Mouse (Mus musculus) embryonic facial prominence, embryonic 13.5 days (tissue): Measurements from ENCODE around the gene Elovl5. TPM values are rescaled to one million over a fixed set of nuclear protein-coding genes. Genes with fewer than 3 reads are reported as not detected.

Experiments used
- ATAC-seq: fragments of 200-750 bp; cut with Nextera tagmentation; 2 replicates; pipeline ENCODE4 v1.8.0; 2017; ENCODE audit warnings: low read depth; ENCODE audit not compliant: insufficient number of reproducible peaks, insufficient read depth, low FRiP score, low TSS enrichment
- H3K27ac ChIP-seq: fragments of 300-500 bp; sonication (generic); 2 replicates; pipeline ENCODE4 v1.5.1; 2015; ENCODE audit warnings: moderate library complexity, mild to moderate bottlenecking, inconsistent platforms
- H3K27me3 ChIP-seq: fragments of 300-500 bp; sonication (generic); 2 replicates; pipeline ENCODE4 v1.6.1; 2015; ENCODE audit warnings: mild to moderate bottlenecking, inconsistent platforms
- H3K36me3 ChIP-seq: fragments of 300-500 bp; sonication (generic); 2 replicates; pipeline ENCODE4 v1.6.1; 2015; ENCODE audit warnings: mild to moderate bottlenecking, inconsistent platforms
- H3K4me1 ChIP-seq: fragments of 300-500 bp; sonication (generic); 2 replicates; pipeline ENCODE4 v1.6.1; 2015; ENCODE audit warnings: inconsistent platforms
- H3K4me2 ChIP-seq: fragments of 300-500 bp; sonication (generic); 2 replicates; pipeline ENCODE4 v1.6.1; 2015; ENCODE audit warnings: moderate library complexity, mild to moderate bottlenecking, inconsistent platforms
- H3K4me3 ChIP-seq: fragments of 300-500 bp; sonication (generic); 2 replicates; pipeline ENCODE4 v1.5.1; 2015; ENCODE audit warnings: mild to moderate bottlenecking, inconsistent platforms
- H3K9ac ChIP-seq: fragments of 300-500 bp; sonication (generic); 2 replicates; pipeline ENCODE4 v1.6.1; 2015; ENCODE audit warnings: mild to moderate bottlenecking, inconsistent platforms
- H3K9me3 ChIP-seq: fragments of 300-500 bp; sonication (generic); 2 replicates; pipeline ENCODE4 v1.6.1; 2016; ENCODE audit warnings: inconsistent platforms
- WGBS: fragments of 180-500 bp; shearing (Covaris S2); methylation state at CpG from one replicate; pipeline ENCODE4 v1.1.7; 2015; ENCODE audit warnings: mixed read lengths; 5-methylcytosine and 5-hydroxymethylcytosine counted together
- polyA plus RNA-seq: library from polyadenylated mRNA; unstranded; fragments of >200 nt; fragmentation: Nextera tagmentation; extraction: Ambion mirVana; gene quantifications from 2 replicates; pipeline ENCODE4 v1.2.1, GENCODE M21; 2015

The Elovl5 gene
- polyA plus RNA-seq, 1 experiment from 2014 or later: 65.4 TPM

GRCm38 (mm10) chr9:77944195-77944594 is 27.0 kb downstream of the Elovl5 start:
- Histone ChIP-seq H3K4me2 (no peak overlapping the region), H3K36me3 (0 out of 2 replicates have a peak, but pooled peaks cover 6% of the 10 kb centered on the region), H3K27me3 (no peaks in the 10 kb centered on the region), H3K9ac (no peak overlapping the region), H3K4me3 (no peak overlapping the region), H3K9me3 (no peaks in the 10 kb centered on the region), H3K27ac (no peak overlapping the region), H3K4me1 (peaks cover 45% of the 10 kb centered on the region)
- ATAC-seq: no peak
- WGBS: 88% methylated on average over 3 of the region's 3 CpGs

GRCm38 (mm10) chr9:77945792-77946666 is 28.9 kb downstream of the Elovl5 start:
- Histone ChIP-seq H3K27me3 (no peaks in the 10 kb centered on the region), H3K27ac (peak overlapping the region; percentile 23; the same call in 1 of the 2 replicates), H3K9ac (no peak overlapping the region), H3K4me1 (peaks cover 44% of the 10 kb centered on the region), H3K4me3 (no peak overlapping the region), H3K9me3 (no peaks in the 10 kb centered on the region), H3K36me3 (0 out of 2 replicates have a peak, but pooled peaks cover 6% of the 10 kb centered on the region), H3K4me2 (no peak overlapping the region)
- ATAC-seq: no peak
- 50% methylated on average over 6 of the region's 6 CpGs for WGBS

- peaks cover 44% of the 10 kb centered on the region for H3K4me1 ChIP-seq
- no peak for ATAC-seq
Measured at GRCm38 (mm10) chr9:77948214-77948613, 31.1 kb downstream of the Elovl5 start.

GRCm38 (mm10) chr9:77949753-77950268 is 32.6 kb downstream of the Elovl5 start:
- WGBS: 15% methylated on average over 7 of the region's 7 CpGs
- H3K9ac ChIP-seq: no peak overlapping the region
- H3K4me1 ChIP-seq: peaks cover 55% of the 10 kb centered on the region
- H3K9me3 ChIP-seq: no peaks in the 10 kb centered on the region
- no peaks in the 10 kb centered on the region for H3K27me3 ChIP-seq
- no peak overlapping the region for H3K4me3 ChIP-seq
- H3K4me2 ChIP-seq: peak overlapping the region; percentile 33
- H3K36me3 ChIP-seq: 0 out of 2 replicates have a peak, but pooled peaks cover 6% of the 10 kb centered on the region
- peak; percentile 61 for ATAC-seq
- peak overlapping the region; percentile 82 for H3K27ac ChIP-seq

More at GRCm38 (mm10) chr9:77948214-77948613, 31.1 kb downstream of the Elovl5 start:
- Histone ChIP-seq H3K4me2 (no peak overlapping the region), H3K4me3 (no peak overlapping the region), H3K9me3 (no peaks in the 10 kb centered on the region), H3K36me3 (0 out of 2 replicates have a peak, but pooled peaks cover 6% of the 10 kb centered on the region), H3K9ac (no peak overlapping the region), H3K27me3 (no peaks in the 10 kb centered on the region), H3K27ac (no peak overlapping the region)
- 78% methylated on average over 2 of the region's 2 CpGs for WGBS

GRCm38 (mm10) chr9:77950841-77951475 is 33.8 kb downstream of the Elovl5 start:
- Histone ChIP-seq H3K27me3 (no peaks in the 10 kb centered on the region), H3K4me1 (peaks cover 52% of the 10 kb centered on the region), H3K9me3 (no peaks in the 10 kb centered on the region), H3K27ac (peak overlapping the region; percentile 82), H3K4me2 (no peak overlapping the region), H3K4me3 (no peak overlapping the region), H3K36me3 (0 out of 2 replicates have a peak, but pooled peaks cover 6% of the 10 kb centered on the region), H3K9ac (no peak overlapping the region)
- WGBS: 88% methylated on average over 7 of the region's 7 CpGs
- no peak for ATAC-seq

GRCm38 (mm10) chr9:77951971-77952370 is 34.8 kb downstream of the Elovl5 start:
- WGBS: 73% methylated on average over 7 of the region's 7 CpGs
- no peak for ATAC-seq
- Histone ChIP-seq H3K9me3 (no peaks in the 10 kb centered on the region), H3K27ac (no peak overlapping the region), H3K4me2 (no peak overlapping the region), H3K4me1 (peaks cover 51% of the 10 kb centered on the region), H3K36me3 (0 out of 2 replicates have a peak, but pooled peaks cover 6% of the 10 kb centered on the region), H3K9ac (no peak overlapping the region), H3K27me3 (no peaks in the 10 kb centered on the region), H3K4me3 (no peak overlapping the region)

GRCm38 (mm10) chr9:77953053-77953452 is 35.9 kb downstream of the Elovl5 start:
- no peaks in the 10 kb centered on the region for H3K27me3 ChIP-seq
- H3K36me3 ChIP-seq: peaks cover 7% of the 10 kb centered on the region; the same call in 1 of the 2 replicates
- H3K4me1 ChIP-seq: peaks cover 57% of the 10 kb centered on the region
- ATAC-seq: no peak
- no peaks in the 10 kb centered on the region for H3K9me3 ChIP-seq
- H3K9ac ChIP-seq: 0 out of 2 replicates have a peak overlapping the region, but pooled peaks have one; percentile 16
- no peak overlapping the region for H3K4me2 ChIP-seq
- WGBS: 72% methylated on average over 8 of the region's 8 CpGs
- no peak overlapping the region for H3K27ac ChIP-seq
- H3K4me3 ChIP-seq: no peak overlapping the region

- no peak overlapping the region for H3K27ac ChIP-seq
- peaks cover 7% of the 10 kb centered on the region for H3K36me3 ChIP-seq
- no peak overlapping the region for H3K4me3 ChIP-seq
- no peak overlapping the region for H3K4me2 ChIP-seq
- H3K9ac ChIP-seq: no peak overlapping the region
- H3K9me3 ChIP-seq: no peaks in the 10 kb centered on the region
- no peaks in the 10 kb centered on the region for H3K27me3 ChIP-seq
- no peak for ATAC-seq
- WGBS: 82% methylated on average over 7 of the region's 7 CpGs
- H3K4me1 ChIP-seq: peaks cover 48% of the 10 kb centered on the region
Measured at GRCm38 (mm10) chr9:77954496-77954895, 37.3 kb downstream of the Elovl5 start.

GRCm38 (mm10) chr9:77954981-77955380 is 37.8 kb downstream of the Elovl5 start:
- no peaks in the 10 kb centered on the region for H3K9me3 ChIP-seq
- no peak for ATAC-seq
- peaks cover 10% of the 10 kb centered on the region for H3K36me3 ChIP-seq
- no peak overlapping the region for H3K9ac ChIP-seq
- peaks cover 43% of the 10 kb centered on the region for H3K4me1 ChIP-seq
- WGBS: 84% methylated on average over 3 of the region's 3 CpGs
- H3K27ac ChIP-seq: peak overlapping the region; percentile 17; the same call in 1 of the 2 replicates
- H3K27me3 ChIP-seq: no peaks in the 10 kb centered on the region
- H3K4me2 ChIP-seq: no peak overlapping the region
- no peak overlapping the region for H3K4me3 ChIP-seq

- Histone ChIP-seq H3K27ac (peak overlapping the region; percentile 17; the same call in 1 of the 2 replicates), H3K4me3 (no peak overlapping the region), H3K36me3 (peaks cover 10% of the 10 kb centered on the region), H3K27me3 (no peaks in the 10 kb centered on the region), H3K4me2 (no peak overlapping the region), H3K9ac (no peak overlapping the region), H3K4me1 (peaks cover 39% of the 10 kb centered on the region), H3K9me3 (no peaks in the 10 kb centered on the region)
- 81% methylated on average over 2 of the region's 2 CpGs for WGBS
- ATAC-seq: no peak
Measured at GRCm38 (mm10) chr9:77955511-77955910, 38.3 kb downstream of the Elovl5 start.

- no peak overlapping the region for H3K27ac ChIP-seq
- no peak overlapping the region for H3K4me2 ChIP-seq
- H3K4me1 ChIP-seq: peaks cover 34% of the 10 kb centered on the region
- no peaks in the 10 kb centered on the region for H3K9me3 ChIP-seq
- no peak overlapping the region for H3K9ac ChIP-seq
- no peak for ATAC-seq
- peaks cover 14% of the 10 kb centered on the region for H3K36me3 ChIP-seq
- H3K27me3 ChIP-seq: no peaks in the 10 kb centered on the region
- 83% methylated on average over 8 of the region's 8 CpGs for WGBS
- no peak overlapping the region for H3K4me3 ChIP-seq
Measured at GRCm38 (mm10) chr9:77955964-77956363, 38.8 kb downstream of the Elovl5 start.
